8 mouse cellular contexts compared by ENCODE assay signal in genomic region chr16:11253065-11253831, GRCm38 (mm10). TPM values are rescaled to one million over a fixed set of nuclear protein-coding genes. Genes with fewer than 3 reads are reported as not detected.
A peak's percentile ranks its signal among the peaks of the same experiment; 100 is the strongest.
DNase-seq lines count a peak whose midpoint lies in the region; ATAC-seq lines count a peak whose summit lies in the region.

No protein-coding gene starts in this region.

- peak overlapping the region; percentile 95 for H3K9ac ChIP-seq in hindbrain, embryonic 14.5 days

- H3K4me1 ChIP-seq in hindbrain, embryonic 14.5 days (replicated peaks; ENCODE audit: control insufficient read depth, insufficient read depth, low read length) = peaks cover 26% of the 10 kb centered on the region

- under 1% methylated on average over 58 of the region's 58 CpGs for WGBS in hindbrain, embryonic 14.5 days

- H3K27ac ChIP-seq in hindbrain, embryonic 14.5 days = peak overlapping the region; percentile 89

- no peaks in the 10 kb centered on the region for H3K36me3 ChIP-seq in hindbrain, embryonic 14.5 days (replicated peaks; ENCODE audit: control insufficient read depth, insufficient read depth)

- no peaks in the 10 kb centered on the region for H3K9me3 ChIP-seq in hindbrain, embryonic 14.5 days (ENCODE audit: control insufficient read depth, low read length)

- peak; percentile 51 for DNase-seq in T-cell, adult 2 months (ENCODE audit: low spot score)
- DNase-seq in cerebellum, postnatal 14 days = peak; percentile 54 to 64
- peak; percentile 20 to 22 for DNase-seq in frontal cortex, postnatal 36 days (ENCODE audit: low spot score in 2 of 2)
- DNase-seq in hindbrain, embryonic 14.5 days (ENCODE audit: low spot score) = no peak
- DNase-seq in left cerebral cortex, adult 8-10 months (ENCODE audit: low spot score in 2 of 2) = peak; percentile 30 to 35
- DNase-seq in right cerebral cortex, postnatal 25 days = peak; percentile 61
- DNase-seq in urinary bladder, postnatal 36 days (ENCODE audit: low spot score in 2 of 2) = peak; percentile 45 to 49

- H3K4me3 ChIP-seq in hindbrain, embryonic 14.5 days (replicated peaks; ENCODE audit: low read length) = peak overlapping the region; percentile 97

- no peaks in the 10 kb centered on the region for H3K27me3 ChIP-seq in hindbrain, embryonic 14.5 days (ENCODE audit: control insufficient read depth, insufficient read depth, low read length)

- H3K4me2 ChIP-seq in hindbrain, embryonic 14.5 days (replicated peaks) = peak overlapping the region; percentile 94

- peak; percentile 21 for ATAC-seq in hindbrain, embryonic 14.5 days (ENCODE audit: low FRiP score)
- ATAC-seq in megakaryocyte, adult 5-6 weeks (ENCODE audit: poor library complexity, severe bottlenecking) = peak; percentile 16

RNA-seq across cellular contexts. Expression of gene Gspt1, which starts 0.9 kb away (rescaled TPM):
- polyA plus RNA-seq in hindbrain, embryonic 14.5 days (2014; fragmentation: Nextera tagmentation; extraction: Ambion mirVana) = 58.2 and 58.5 TPM in 2 replicates
- total RNA-seq in left cerebral cortex, adult 8-10 months (2022) = 10 to 100 TPM; 80.6 to 86.1 (median 82.8) TPM
- 238 and 266 TPM in 2 replicates for total RNA-seq in megakaryocyte, adult 5-6 weeks (2015)
- 65.2 and 68.5 TPM in 2 replicates for total RNA-seq in megakaryocyte, adult 5-6 weeks (2017)

RNA-seq across cellular contexts. Expression of gene Rsl1d1, which starts 50.1 kb away (rescaled TPM):
- 138 and 140 TPM in 2 replicates for polyA plus RNA-seq in hindbrain, embryonic 14.5 days (2014; fragmentation: Nextera tagmentation; extraction: Ambion mirVana)
- 10 to 100 TPM; 49.5 to 53.6 (median 51.3) TPM for total RNA-seq in left cerebral cortex, adult 8-10 months (2022)
- total RNA-seq in megakaryocyte, adult 5-6 weeks (2015) = 69.4 and 88.2 TPM in 2 replicates
- total RNA-seq in megakaryocyte, adult 5-6 weeks (2017) = 74.8 and 86.5 TPM in 2 replicates
